Mouse (Mus musculus): ENCODE measurements around the gene Zfp512b. TPM values are rescaled to one million over a fixed set of nuclear protein-coding genes. Genes with fewer than 3 reads are reported as not detected.
A peak's percentile ranks its signal among the peaks of the same experiment; 100 is the strongest.

Gene Zfp512b
- polyA plus RNA-seq, 1 experiment = 8.9 TPM

DNA sequence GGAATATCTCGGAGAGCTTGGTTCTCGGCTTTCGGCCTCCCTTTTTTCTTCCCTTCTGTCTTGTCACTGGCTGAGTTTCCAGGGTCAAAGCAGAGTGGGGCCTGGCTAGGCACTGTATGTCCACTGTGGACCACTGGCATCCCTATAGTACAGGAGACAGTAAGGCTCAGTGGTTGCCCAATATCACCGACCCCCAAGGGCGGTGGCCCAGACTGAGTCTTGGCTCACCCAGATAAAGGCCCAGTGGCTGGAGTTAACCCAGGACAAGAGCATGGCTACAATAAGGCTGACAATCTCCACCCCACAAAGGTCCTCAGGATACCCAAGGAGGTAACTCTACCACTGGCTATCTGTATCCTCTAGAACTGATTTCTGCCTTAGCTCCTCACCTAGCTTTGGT, 2.1 kb downstream of the Zfp512b start:
- DNase-seq (ENCODE audit: low read depth, low spot score) = no peak
- WGBS = 97% methylated on average over 5 of the region's 5 CpGs

DNA sequence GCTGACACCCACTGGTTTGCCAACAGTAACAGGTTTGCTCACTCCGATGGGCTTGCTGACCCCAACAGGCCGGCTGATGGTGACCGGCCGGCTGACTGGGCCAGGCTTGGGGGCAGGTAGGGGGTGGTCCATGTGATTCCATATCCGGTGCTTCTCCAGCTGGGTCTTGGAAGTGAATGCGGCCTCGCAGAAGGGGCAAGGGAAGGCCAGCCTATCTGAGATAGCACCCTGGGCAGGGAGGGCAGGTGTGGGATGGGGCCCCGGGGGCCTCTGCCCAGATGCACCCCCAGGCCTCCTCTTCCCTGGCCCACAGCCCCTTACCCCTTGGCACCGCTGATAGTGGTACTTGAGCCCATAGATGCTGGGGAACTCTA, 2.9 kb downstream of the Zfp512b start:
- 93% methylated on average over 9 of the region's 9 CpGs for WGBS

DNA sequence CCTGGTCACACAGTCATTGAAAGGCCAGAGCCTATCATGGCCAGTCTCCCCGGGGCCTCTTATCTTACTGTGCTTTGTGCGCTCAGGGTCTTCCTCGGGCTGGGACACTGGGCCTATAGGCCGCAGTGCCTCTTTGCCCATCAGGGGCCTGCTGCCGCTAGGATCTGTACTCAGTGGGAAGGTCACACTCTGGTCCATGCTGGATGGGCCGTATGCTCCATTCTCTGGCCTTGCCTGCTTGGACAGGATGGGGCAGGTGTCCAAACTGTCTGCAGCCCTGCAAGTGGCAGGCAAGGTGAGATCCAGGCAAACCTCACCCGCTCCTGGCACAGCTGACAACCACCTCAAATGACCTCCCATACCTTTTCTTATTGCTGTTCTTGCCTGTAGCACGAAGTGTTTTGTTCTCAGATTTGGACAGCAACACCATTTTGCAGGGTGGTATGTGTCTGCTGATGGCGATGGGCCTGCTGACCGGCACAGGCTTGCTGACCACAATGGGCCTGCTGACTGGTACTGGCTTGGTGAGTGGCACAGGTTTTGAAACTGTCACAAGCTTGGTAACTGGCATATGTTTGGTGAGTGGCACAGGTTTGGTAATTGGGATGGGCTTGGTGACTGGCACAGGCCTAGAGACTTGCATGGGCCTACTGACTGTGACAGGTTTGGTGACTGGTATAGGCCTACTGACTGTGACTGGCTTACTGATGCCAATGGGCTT, 3.4 kb downstream of the Zfp512b start:
- DNase-seq (ENCODE audit: low read depth, low spot score) = no peak
- 94% methylated on average over 10 of the region's 10 CpGs for WGBS

More for the DNA sequence above, 2.9 kb downstream of the Zfp512b start:
- DNase-seq (ENCODE audit: low read depth, low spot score) = no peak

DNA sequence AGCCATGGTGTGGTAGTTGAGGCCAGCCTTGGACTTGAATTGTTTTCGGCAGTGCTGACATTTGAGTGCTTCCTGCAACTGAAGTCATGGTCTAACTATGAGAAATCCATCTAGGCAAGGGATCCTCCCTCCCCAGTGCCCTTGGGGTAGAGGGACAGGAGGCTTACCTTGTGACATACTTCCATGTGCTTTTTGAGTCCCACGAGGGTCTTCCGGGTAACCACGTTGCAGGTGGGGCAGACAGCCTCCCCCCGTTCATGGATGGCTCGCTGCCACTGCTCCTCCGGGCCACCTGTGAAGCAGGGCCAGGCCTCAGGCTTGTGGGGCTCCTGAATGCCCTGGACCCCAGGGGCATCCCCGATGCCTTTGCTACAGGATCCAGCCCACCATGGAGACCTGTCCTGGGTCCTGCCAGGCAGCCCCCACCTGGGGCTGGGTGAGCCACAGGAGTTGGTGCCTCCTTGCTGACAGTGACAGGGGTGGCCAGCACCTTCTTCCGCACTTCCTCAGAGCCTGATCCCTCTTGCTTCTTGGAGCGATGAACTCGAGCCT, 4.3 kb downstream of the Zfp512b start:
- DNase-seq (ENCODE audit: low read depth, low spot score) = no peak

DNA sequence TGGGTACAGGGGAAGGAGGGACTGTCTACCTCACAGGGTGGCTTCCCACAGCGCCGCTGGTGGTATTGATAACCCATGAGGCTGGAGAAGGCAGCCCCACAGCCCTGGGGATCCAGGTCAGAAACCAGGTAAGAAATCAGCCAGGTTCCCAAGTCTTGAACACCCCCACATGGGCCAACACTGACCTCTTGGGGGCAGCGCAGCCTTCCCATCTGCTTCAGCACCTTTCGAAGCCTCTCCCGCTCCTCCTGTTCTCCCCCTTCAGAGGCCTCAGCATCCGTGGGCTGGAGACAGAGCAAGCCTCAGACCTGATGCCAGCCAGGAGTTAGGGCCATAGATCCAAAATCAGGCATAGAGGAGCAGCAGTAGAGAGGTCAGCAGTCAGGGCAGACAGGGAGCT, 4.8 kb downstream of the Zfp512b start:
- DNase-seq (ENCODE audit: low read depth, low spot score) = no peak
- 80% methylated on average over 6 of the region's 6 CpGs for WGBS

More for the DNA sequence above, 4.3 kb downstream of the Zfp512b start:
- WGBS = 91% methylated on average over 11 of the region's 11 CpGs

DNA sequence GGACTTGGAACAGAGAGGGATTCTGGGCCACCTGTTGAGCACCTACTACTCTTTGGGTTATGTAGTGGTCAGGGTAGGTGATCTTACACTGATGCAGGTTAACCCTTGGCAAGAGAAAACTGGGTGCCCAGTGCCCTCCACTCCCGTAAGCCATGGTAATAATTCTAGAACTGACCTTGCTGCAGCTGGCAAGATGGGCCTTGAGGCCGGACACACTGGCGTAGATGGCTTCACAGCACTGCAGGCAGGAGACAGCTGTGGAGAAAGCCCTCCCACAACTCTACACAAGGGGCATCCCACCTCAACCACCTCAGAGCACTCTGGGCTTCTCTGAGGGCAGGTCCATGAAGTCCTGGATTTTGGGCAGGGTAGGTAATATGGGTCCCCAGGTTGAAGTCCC, 6.5 kb downstream of the Zfp512b start:
- DNase-seq (ENCODE audit: low read depth, low spot score) = no peak
- 94% methylated on average over 3 of the region's 3 CpGs for WGBS

DNA sequence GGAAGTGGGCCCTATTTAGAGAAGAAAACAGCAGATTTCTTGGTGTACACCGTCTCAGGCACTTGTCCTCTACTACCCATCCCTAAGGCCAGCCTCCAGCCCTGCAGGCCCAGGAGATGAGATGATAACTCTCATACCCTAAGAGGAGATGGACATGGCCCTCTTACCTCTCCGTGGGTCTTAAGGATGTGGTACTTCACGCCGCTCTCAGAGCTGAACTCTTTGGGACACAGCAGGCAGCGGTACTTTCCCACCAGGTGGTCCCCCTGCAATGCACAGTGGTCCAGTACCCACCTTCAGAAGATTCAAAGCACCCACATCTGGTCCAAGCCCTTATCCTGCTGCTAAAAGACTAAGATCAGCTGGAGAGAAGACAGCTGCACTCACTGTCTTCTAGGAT, 7.1 kb downstream of the Zfp512b start:
- no peak for DNase-seq (ENCODE audit: low read depth, low spot score)
- WGBS = 90% methylated on average over 5 of the region's 5 CpGs

DNA sequence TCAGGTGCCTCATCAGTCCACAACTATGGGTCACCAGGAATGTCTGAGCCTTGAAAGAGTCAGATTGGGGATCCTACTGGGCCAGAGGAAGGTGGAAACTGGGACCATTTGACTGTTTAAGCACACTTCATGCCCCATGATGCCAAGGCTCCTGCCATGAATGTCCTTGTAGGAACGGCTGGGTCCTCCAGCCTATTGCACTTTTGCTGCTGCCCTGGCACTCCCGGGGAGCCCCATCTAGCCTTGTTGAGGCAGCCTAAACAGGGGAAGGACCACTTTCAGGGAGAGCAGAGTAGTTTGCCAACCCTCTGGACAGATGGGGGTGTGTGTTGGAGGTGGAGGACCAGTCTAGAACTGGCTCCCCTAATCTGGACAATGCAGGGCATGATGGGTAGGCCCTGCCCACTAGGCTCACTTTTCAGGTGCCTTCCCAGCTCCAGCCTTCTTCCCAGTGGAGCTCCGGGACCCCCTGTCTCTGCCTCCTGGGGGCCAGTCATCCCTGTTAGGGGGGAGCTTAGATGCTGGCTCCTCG, 8.1 kb downstream of the Zfp512b start, which contains the start of gene Uckl1:
TSS of gene Uckl1 (minus strand) at position 482 of the 532 bp plus-strand sequence.
- WGBS = 89% methylated on average over 4 of the region's 4 CpGs
- no peak for DNase-seq (ENCODE audit: low read depth, low spot score)

DNA sequence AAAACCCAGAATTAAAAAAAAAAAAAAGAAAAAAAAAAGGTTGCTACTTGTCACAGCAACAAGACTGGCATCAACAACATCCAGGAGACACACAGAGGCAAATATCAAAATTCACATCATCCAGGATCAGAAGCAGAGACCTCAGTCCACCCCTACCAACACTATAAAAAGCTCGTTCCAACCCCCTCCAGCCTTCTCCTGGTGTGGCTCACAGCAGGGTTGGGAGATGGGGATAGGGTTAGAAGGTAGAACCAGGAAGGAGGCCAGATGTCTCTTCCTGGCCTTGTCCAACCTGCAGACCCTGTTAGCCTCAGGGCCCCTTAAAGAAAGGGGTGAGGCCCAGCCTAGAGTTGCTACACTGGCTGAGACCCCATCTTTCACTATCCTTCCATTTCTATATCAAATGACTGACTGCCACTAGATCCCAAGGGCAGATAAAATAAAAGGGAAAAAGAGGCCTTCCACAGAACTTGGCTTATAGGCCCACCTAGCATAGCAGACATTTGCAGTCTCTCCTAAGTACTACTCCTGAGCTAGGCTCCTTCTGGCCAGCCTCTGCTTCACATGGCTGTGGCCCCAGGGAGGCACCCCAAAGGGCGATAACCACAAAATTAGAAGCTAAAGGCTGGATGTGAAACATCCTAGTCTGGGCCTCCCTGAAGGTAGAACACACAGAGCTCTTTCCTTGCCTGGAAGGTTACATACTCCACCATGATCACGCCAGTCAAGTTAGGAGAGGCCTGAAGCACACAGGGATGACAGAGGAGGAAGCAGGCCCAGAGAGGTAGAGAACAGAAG, 8.9 kb downstream of the Zfp512b start:
- 84% methylated on average over 3 of the region's 3 CpGs for WGBS
- no peak for DNase-seq (ENCODE audit: low read depth, low spot score)

DNA sequence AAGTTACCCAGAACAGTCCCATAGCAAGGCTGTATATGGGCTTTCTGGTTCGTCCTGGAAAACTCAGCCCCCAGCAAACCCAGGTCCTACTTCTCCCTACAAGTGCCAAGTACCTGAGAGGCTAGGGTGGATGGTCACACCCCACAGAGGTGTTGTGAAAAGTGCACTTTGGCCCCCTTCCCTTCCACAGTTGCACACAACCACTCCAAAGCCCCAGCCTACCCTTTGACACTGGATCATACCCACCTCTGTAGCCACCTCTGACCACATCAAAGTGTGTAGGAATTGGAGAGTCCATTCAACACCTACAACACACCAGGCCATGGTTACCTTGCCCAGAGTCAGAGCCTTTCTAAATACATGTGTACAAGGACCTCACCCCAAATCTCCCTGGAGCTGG, 9.7 kb downstream of the Zfp512b start:
- no peak for DNase-seq (ENCODE audit: low read depth, low spot score)
- WGBS = 95% methylated on average over 1 of the region's 1 CpGs

DNA sequence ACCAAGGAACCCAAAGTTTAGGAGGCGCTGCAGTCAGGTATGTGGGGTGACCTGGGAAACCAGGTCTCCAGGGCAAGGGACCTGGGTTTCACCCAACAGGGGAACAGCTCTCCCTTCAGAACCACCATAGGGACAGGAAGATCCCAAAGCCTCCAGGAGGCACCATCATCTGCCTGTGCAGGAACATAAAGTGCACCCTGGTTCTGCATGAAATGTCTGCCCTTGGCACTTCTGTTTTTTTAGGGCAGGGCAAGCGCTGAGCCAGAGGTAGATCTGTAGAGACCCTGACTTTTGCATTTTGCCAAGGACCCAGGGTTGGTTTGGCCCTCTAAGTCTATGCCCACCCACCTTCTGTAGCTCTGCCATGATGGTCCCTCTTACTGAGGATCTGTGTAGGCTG, 10.2 kb downstream of the Zfp512b start:
- DNase-seq (ENCODE audit: low read depth, low spot score) = no peak
- WGBS = 90% methylated on average over 2 of the region's 2 CpGs

DNA sequence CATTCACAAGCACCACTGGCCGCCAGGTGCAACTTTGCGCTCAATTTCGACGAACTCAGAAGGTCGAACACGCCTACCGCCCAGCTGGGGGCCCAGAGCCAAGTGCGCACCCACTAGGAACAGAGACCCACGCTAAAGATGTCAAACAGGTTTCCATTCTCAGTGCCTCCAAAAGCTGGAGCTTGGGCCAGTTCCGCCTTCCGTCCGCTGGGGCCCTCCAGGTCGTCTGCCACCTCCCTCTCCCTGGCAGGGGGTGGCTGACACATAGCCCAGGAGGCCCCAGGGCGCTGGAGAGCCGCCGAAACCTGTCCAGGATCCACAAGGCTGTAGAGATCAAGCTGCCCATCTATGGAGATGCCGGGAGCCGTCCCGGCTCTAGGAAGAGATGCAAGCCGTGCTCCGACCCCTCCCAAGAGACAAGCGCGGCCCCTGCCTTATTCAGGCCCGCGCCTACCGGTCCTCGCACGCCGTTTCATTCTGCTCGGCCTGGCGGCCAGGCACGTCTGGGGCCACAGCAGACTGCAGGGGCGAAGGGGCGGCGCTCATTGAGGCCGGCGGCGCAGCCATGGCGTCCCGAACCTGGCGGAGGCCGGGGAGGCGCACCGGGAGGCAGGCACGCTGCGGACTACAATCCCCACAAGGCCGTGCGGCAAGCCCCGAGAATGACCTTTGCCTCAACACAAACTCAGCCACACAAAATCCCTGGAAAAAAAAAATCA, 11.0 kb downstream of the Zfp512b start:
- WGBS = under 1% methylated on average over 49 of the region's 49 CpGs

DNA sequence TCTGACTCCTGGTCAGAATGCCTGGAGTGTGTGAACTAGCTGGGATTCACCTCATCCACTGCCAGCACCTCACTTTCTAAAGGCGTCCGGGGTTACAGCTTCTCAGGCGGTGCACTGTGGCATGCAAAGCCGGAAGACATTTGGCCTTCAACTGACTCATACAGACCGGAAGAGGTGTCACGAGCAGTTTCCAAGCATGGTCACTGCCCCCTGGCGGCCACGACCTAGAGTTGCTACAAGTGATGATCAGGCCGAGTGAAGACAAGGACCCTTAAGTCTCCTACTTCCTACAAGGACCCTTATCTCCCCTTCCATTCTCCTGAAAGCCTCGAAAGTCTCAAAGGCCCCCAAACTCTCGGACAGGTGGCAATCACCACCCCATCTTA, 11.6 kb downstream of the Zfp512b start:
- DNase-seq (ENCODE audit: low read depth, low spot score) = peak; percentile 81
- WGBS = 0% methylated on average over 11 of the region's 11 CpGs

More for the DNA sequence above, 11.0 kb downstream of the Zfp512b start:
- DNase-seq (ENCODE audit: low read depth, low spot score) = no peak

DNA sequence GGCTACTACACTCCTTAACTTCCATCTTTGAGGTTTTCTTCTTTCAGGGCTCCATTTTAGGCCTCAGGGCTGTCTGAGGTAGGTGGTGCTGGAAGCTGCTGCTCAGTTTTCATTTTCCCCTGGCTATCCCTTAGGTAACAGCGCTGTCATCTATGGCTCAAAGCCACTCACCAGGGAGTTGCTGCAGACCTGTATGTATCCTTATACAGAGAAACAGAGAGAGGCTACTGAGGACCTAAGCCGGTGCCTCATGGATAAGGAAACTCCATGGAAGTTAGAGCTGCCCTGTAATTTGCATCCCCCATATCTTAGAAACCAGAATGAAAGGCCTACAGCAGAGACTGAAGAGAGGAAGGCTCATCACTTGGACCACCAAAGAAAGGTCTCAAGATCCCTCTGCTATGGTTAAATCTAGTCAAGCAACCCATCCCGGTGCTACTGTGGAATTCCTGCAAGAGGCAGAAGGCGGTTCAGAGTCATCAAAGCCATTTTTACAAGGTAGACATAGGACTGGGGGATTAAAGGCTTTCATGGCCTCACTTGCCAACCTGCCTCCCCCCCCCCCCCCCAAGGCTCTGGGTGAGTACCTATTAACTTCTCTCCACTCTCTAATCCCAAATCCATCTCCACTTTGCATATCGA, 12.4 kb downstream of the Zfp512b start:
- no peak for DNase-seq (ENCODE audit: low read depth, low spot score)

DNA sequence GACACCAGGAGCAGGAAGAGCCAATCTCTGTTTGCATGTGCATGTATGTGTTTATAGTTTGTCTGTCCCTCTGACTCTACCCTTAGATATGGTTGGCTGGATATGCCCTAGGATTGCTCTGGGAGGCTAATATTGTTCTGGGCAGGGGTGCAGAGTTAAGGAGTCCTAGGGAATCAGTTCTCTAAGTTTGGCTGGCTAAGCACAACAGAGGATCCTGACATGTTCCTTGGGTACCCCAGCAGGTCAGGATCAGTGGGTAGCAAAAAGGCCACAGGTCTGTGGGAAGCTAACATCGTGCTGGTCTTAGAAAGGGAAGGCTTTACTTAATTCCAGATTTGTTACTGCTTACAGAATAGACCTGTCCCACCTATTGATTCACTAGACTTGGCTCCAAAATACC, 12.9 kb downstream of the Zfp512b start:
- 80% methylated on average over 1 of the region's 1 CpGs for WGBS
- DNase-seq (ENCODE audit: low read depth, low spot score) = no peak

More for the DNA sequence above, 12.4 kb downstream of the Zfp512b start:
- 62% methylated on average over 5 of the region's 5 CpGs for WGBS

DNA sequence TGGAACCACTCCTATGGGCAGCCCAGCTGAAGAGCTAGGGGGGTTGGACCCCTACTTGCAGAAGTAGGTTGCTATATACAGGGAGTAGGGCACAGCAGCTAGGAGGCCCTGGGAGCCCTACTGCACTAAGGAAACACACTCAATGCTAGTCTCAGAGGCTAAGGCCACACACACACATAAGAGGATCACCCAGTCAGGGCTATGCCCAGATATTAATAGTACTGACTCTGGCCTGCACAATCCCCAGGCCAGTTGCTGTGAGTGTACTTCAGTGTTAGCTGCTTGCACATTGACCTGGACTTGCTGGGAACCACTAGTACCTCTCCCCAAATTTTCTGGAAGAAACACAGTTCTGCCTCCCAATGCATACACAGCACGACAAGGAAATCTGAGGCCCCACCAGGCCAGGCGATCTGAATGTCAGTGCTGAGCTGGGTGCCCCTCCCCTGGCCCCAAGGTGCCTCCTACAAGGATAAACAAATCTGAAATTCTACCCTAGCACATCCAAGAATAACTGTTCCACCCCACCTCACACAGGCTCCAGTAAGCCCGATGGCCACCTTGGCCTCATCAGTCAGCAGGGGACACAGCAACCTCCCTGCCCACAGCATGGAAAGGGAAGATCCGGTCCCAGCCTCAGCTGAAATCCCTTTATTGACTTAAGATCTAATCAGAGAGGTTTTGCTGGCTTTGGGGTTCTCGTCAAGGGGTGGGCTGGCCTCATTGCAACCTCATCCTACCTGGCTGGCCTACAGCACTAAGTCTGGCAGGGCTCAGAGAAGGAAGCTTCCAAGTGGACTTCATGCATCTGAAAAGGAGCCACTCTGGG, 13.6 kb downstream of the Zfp512b start:
- no peak for DNase-seq (ENCODE audit: low read depth, low spot score)
- 45% methylated on average over 5 of the region's 5 CpGs for WGBS

DNA sequence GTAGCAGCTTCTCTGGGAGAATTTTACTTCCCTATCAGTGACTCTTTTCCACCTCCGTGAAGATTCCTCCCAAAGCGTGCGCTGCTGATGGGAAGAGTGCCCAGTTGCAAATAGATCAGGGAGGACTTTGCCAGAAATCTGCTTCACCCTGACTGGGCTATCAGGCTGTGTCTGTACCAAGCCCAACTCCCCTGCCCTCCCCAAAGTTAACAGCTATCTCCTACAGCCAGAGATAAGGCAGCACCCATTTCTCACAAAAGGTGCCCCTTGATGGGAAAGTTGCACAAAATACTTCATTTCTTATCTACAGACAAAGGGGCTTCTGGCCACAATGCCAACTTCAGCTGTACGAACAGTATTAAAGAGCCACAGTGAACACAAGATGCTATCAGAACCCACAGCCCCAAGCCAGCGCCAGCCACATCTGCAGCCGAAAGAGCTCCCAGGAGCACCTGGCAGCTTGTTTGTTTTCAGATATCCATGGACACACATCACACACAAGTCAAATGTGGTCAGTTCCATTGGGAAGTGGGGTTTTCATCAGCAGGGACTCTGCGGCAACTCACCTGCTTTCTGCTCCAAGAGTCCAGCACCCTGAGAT, 14.5 kb downstream of the Zfp512b start:
- no peak for DNase-seq (ENCODE audit: low read depth, low spot score)
- WGBS = 82% methylated on average over 7 of the region's 7 CpGs

DNA sequence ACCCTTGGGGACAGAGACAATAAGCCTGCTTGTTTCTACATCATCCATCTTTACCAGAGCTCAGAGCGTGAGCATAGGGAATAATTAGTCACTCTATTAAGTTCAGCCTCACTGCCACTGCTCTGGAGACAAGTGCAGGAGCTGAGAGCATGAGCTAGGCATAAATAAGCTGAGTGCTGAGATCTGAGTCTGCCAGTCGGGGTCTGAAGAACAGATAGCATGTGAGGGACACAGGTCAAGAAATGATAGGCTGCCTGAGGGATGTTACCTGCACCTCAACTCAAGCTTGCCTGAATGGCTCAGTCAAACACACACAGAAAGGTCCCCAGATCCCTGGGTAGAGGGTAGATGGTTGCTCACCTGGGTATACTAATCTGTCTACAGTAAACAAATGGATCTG, 15.5 kb downstream of the Zfp512b start:
- DNase-seq (ENCODE audit: low read depth, low spot score) = no peak
- WGBS = 80% methylated on average over 2 of the region's 2 CpGs
